Mouse (Mus musculus) lung, adult 2 months (tissue): ENCODE measurements at regions not wholly inside any gene's neighbourhood (a gene's known extent, or its start where the extent isn't known, plus 50 kb on each side); places are given as distances from the start of the nearest gene placed in this dataset.

Source experiments
- DNase-seq: peaks from one replicate; pipeline ENCODE4 v3.0.0; 2022
- H3K4me1 ChIP-seq: fragments of 200-500 bp; 2 replicates; pipeline ENCODE4 v1.6.1; 2011; ENCODE audit warnings: low read length; ENCODE audit not compliant: control insufficient read depth, insufficient read depth
- H3K4me3 ChIP-seq: fragments of 200-500 bp; replicated peaks from 2 replicates; pipeline ENCODE3; 2011; ENCODE audit warnings: low read depth, mild to moderate bottlenecking, control low read depth, low read length; ENCODE audit errors: extremely low read depth
- CTCF ChIP-seq: fragments of 200-500 bp; IDR thresholded peaks from 2 replicates; pipeline ENCODE4 v1.5.1; 2011; ENCODE audit warnings: mild to moderate bottlenecking, low read length, control low read depth; ENCODE audit not compliant: insufficient read depth
- POLR2A ChIP-seq: fragments of 200-500 bp; IDR thresholded peaks from 2 replicates; pipeline ENCODE4 v1.6.1; 2011; ENCODE audit warnings: low read depth, mild to moderate bottlenecking, control low read depth, low read length, borderline replicate concordance; ENCODE audit errors: extremely low read depth
- WGBS: fragments of 180-500 bp; shearing (Covaris S2); methylation state at CpG from one replicate; pipeline ENCODE4 v1.1.7; 2018; 5-methylcytosine and 5-hydroxymethylcytosine counted together

DNA sequence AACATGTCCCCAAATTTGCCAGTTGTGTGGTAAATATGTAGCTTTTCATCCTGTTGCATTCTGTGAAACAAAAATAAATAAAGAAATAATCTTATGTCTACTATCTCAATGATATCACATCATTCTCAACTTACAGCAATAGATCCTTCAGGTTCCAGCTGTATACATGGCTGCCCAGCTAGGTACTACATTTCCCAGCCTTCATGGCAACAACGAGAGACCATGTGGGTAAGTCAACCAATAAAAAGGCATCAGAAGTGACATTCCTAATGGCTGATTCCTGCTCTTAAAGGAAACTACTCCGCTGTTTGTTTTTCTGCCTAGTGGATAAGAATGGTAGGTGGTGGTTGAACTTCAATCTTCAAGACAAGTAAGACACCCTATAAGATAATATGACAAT lies 82.5 kb upstream of the Rai2 start:
- TF ChIP-seq CTCF (no peak), POLR2A (no peak)
- Histone ChIP-seq H3K4me1 (no peaks in the 10 kb centered on the region), H3K4me3 (no peak overlapping the region)
- DNase-seq, result no peak
- WGBS, result 72% methylated on average over 2 of the region's 2 CpGs

DNA sequence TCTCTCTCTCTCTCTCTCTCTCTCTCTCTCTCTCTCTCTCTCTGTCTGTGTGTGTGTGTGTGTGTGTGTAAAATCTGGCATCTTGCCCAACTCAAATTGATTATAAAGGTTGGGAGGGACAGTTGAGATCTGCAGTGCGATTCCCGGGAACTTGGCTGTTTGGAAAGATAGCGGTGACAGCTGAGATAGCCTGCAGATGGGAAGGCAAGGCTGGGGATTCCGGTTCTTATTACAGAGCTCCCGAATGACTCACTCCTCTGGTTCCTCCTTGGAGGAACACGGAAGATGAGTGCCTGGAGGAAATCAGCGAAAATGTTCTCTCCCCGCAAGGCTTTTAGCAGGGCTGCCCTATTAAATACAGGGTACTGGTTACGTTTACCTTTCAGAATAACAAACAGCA lies 81.2 kb upstream of the Rai2 start:
- WGBS, result 51% methylated on average over 9 of the region's 9 CpGs
- Histone ChIP-seq H3K4me3 (no peak overlapping the region), H3K4me1 (no peaks in the 10 kb centered on the region)
- TF ChIP-seq CTCF (no peak), POLR2A (no peak)
- no peak for DNase-seq

DNA sequence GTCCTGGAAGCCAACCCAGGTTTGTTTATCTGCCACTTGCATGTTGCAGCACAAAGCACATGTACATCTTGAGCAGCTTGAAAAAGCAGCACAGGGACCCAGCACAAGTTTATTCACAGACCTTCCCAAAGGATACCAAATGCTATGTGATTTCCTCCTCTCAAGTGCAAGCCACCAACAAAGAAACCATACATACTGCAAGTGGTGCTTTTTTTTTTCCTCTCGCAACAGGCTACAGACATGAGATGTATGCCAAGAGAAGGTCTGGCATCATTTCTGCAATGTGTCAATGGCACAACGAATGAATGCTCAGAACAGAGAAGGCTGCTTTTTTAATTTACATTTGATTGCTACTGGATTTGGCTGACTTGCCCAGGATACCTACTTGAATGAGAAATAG lies 63.8 kb upstream of the Rai2 start:
- WGBS, result 72% methylated on average over 2 of the region's 2 CpGs
- no peak for DNase-seq
- H3K4me1 ChIP-seq, result no peaks in the 10 kb centered on the region
- no peak overlapping the region for H3K4me3 ChIP-seq
- TF ChIP-seq POLR2A (no peak), CTCF (no peak)

DNA sequence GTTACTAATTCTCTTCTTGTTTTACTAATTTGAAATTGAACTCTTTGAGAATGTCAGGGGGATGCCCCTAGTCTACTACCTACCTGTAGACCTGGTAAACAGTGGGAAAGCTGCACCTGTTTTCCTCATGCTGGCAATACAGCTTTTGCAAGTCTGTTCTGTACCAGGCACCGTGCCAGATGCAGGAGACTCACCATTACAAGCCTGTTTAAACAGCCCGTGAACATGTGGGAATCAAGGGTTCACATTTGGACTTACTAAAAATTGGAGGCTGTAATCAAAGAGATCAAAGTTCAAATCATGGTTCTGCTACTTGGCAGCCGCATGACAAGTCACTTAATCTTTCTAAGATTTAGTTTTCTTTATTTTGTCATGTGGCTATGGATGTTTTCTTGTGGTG lies 56.8 kb upstream of the Rai2 start:
- H3K4me1 ChIP-seq, result no peaks in the 10 kb centered on the region
- H3K4me3 ChIP-seq, result no peak overlapping the region
- WGBS, result 70% methylated on average over 3 of the region's 3 CpGs
- TF ChIP-seq CTCF (no peak), POLR2A (no peak)
- DNase-seq, result no peak

DNA sequence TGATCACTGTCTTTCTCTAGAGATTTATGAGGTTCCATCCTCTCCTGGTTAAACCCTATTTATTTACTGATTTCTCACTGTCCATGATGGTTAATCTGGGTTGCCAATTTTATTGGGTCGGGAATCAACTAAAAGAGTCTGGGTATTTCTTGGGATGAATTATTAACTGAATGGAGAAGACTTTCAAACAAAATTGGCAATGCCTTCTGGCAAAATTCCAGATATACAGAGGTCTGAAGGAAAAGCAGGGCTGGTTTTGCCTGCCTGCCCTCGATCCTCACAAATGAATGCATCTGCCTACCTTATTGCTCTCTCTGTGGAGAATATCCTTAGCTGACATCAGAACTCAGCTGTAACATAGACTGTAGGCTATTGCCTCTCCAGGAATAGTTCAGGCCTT lies 54.9 kb upstream of the Rai2 start:
- Histone ChIP-seq H3K4me3 (no peak overlapping the region), H3K4me1 (no peaks in the 10 kb centered on the region)
- 55% methylated on average over 2 of the region's 2 CpGs for WGBS
- DNase-seq, result no peak
- no peak for TF ChIP-seq CTCF
- TF ChIP-seq POLR2A, result no peak
